Mouse (Mus musculus): ENCODE data around the gene Lrch4. TPM values are rescaled to one million over a fixed set of nuclear protein-coding genes. Genes with fewer than 3 reads are reported as not detected.

The Lrch4 gene
- total RNA-seq, 2 experiments from 2014 or later = 13.2 to 20.1 TPM

GRCm38 (mm10) chr5:137685653-137686052 lies 56.7 kb downstream of the Lrch4 start:
- no peak for DNase-seq (ENCODE audit: low spot score in 2 of 2)

- no peak for DNase-seq (ENCODE audit: low spot score in 2 of 2)
These were observed 57.3 kb downstream of the Lrch4 start for GRCm38 (mm10) chr5:137686127-137686790.

GRCm38 (mm10) chr5:137689974-137690373 lies 61.1 kb downstream of the Lrch4 start:
- DNase-seq (ENCODE audit: low spot score in 2 of 2) = no peak

GRCm38 (mm10) chr5:137690531-137690930 lies 61.6 kb downstream of the Lrch4 start:
- no peak for DNase-seq (ENCODE audit: low spot score in 2 of 2)

Other genes with a start within 250 kb of the Lrch4 start
- gene Zan, start 152.1 kb upstream of the Lrch4 start, total RNA-seq (2021) = under 1 TPM; 0.36 to 0.43 TPM
- 10 to 100 TPM; 30.7 to 36.5 TPM for gene Pop7, start 126.6 kb upstream of the Lrch4 start, total RNA-seq (2021)
- gene Gigyf1, start 110.6 kb upstream of the Lrch4 start, total RNA-seq (2021) = 10 to 100 TPM; 40.2 to 50.4 TPM
- gene Epo, start 95.9 kb upstream of the Lrch4 start, total RNA-seq (2021) = not detected
- gene Gnb2, start 95.6 kb upstream of the Lrch4 start, total RNA-seq (2021) = 100 to 1,000 TPM; 874 to 885 TPM
- gene Actl6b, start 75.6 kb upstream of the Lrch4 start, total RNA-seq (2021) = 100 to 1,000 TPM; 124 to 134 TPM
- 10 to 100 TPM; 22.4 to 23.0 TPM for gene Tfr2, start 59.3 kb upstream of the Lrch4 start, total RNA-seq (2021)
- gene Mospd3, start 28.1 kb upstream of the Lrch4 start, total RNA-seq (2021) = 10 to 100 TPM; 46.1 to 51.8 TPM
- 10 to 100 TPM; 10.7 to 12.0 TPM for gene Pcolce, start 15.3 kb upstream of the Lrch4 start, total RNA-seq (2021)
- under 1 TPM; 0.27 to 0.36 TPM for gene Fbxo24, start 119 bp upstream of the Lrch4 start, total RNA-seq (2021)
- gene Gm20605, start 54 bp downstream of the Lrch4 start, total RNA-seq (2021) = 1 to 10 TPM; 8.7 to 8.9 TPM
- gene Sap25, start 12.2 kb downstream of the Lrch4 start, total RNA-seq (2021) = 1 to 10 TPM; 5.0 to 7.5 TPM
- gene Irs3, start 16.6 kb downstream of the Lrch4 start, total RNA-seq (2021) = under 1 TPM; 0.18 to 0.25 TPM
- gene Agfg2, start 55.6 kb downstream of the Lrch4 start, total RNA-seq (2021) = 10 to 100 TPM; 46.2 to 46.9 TPM
- gene Nyap1, start 112.5 kb downstream of the Lrch4 start, total RNA-seq (2021) = 100 to 1,000 TPM; 100 to 105 TPM
- 100 to 1,000 TPM; 141 to 146 TPM for gene Tsc22d4, start 116.6 kb downstream of the Lrch4 start, total RNA-seq (2021)
- 10 to 100 TPM; 23.2 to 31.6 TPM for gene Ppp1r35, start 149.7 kb downstream of the Lrch4 start, total RNA-seq (2021)
- 10 to 100 TPM; 33.0 to 33.7 TPM for gene Mepce, start 158.5 kb downstream of the Lrch4 start, total RNA-seq (2021)
- 1 to 10 TPM; 4.8 to 6.3 TPM for gene Zcwpw1, start 158.7 kb downstream of the Lrch4 start, total RNA-seq (2021)
- gene Pilra, start 207.2 kb downstream of the Lrch4 start, total RNA-seq (2021) = 1 to 10 TPM in 1 of 2 experiments, under 1 TPM in 1; 0.45 to 1.2 TPM
- not detected for gene Pilrb1, start 229.0 kb downstream of the Lrch4 start, total RNA-seq (2021)
- gene Pilrb2, start 242.7 kb downstream of the Lrch4 start, total RNA-seq (2021) = not detected